Mouse (Mus musculus) cortical plate, adult 2 months (tissue): Measurements from ENCODE around the gene 1600014C23Rik. TPM values are rescaled to one million over a fixed set of nuclear protein-coding genes. Genes with fewer than 3 reads are reported as not detected.

Experiments used
- H3K27ac ChIP-seq: fragments of 200-500 bp; 2 replicates; pipeline ENCODE4 v1.5.1; 2012; ENCODE audit warnings: low read length, control low read depth, inconsistent platforms; ENCODE audit not compliant: insufficient read depth
- H3K4me1 ChIP-seq: fragments of 200-500 bp; 2 replicates; pipeline ENCODE4 v1.6.1; 2011; ENCODE audit warnings: low read length; ENCODE audit not compliant: control insufficient read depth, insufficient read depth
- H3K4me3 ChIP-seq: fragments of 200-500 bp; 2 replicates; pipeline ENCODE4 v1.5.1; 2011; ENCODE audit warnings: mild to moderate bottlenecking, low read length, control low read depth; ENCODE audit not compliant: insufficient read depth
- CTCF ChIP-seq: fragments of 200-500 bp; IDR thresholded peaks from 2 replicates; pipeline ENCODE4 v1.5.1; 2011; ENCODE audit warnings: mild to moderate bottlenecking, control low read depth, low read length; ENCODE audit not compliant: insufficient read depth; ENCODE audit errors: extremely low read depth
- POLR2A ChIP-seq: fragments of 200-500 bp; IDR thresholded peaks from 2 replicates; pipeline ENCODE4 v1.6.1; 2011; ENCODE audit warnings: mild to moderate bottlenecking, low read length, control low read depth; ENCODE audit not compliant: insufficient read depth; ENCODE audit errors: extremely low read depth
- polyA plus RNA-seq: library from polyadenylated mRNA; depleted of rRNA; stranded (reverse); fragments of >200 nt; gene quantifications from 2 replicates; pipeline ENCODE4 v1.2.3, GENCODE M21; 2012

1600014C23Rik gene
- polyA plus RNA-seq, 1 experiment: not detected

GRCm38 (mm10) chr17:45742371-45743147 is 8.9 kb upstream of the 1600014C23Rik start:
- no peaks in the 10 kb centered on the region for H3K4me1 ChIP-seq
- no peak overlapping the region for H3K27ac ChIP-seq
- TF ChIP-seq CTCF (no peak), POLR2A (no peak)
- H3K4me3 ChIP-seq: no peak overlapping the region

DNA sequence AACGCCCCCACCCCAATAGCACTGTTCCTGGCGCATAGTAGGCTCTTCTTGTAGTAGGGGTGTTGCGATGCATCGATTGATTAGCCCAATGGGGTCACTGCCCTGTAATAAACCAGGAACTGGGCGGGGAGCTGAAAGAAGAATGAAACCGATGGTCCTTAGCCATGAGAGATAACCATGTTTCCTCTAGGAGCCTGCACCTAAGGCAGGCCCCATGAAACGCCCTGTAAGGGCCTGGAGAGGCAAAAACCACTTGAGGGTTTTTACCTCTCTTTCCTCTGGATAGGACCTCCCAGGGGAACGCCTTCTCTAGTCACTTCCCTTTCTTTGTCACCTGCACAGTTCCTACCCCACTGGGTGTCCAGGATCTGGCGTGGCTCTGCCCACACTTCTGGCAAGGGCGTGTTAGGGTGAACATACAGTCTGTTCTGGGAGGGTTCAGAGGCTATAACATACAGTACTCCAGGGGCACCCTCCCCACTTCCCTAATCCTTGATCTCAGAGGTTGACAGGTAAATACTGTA is 3.5 kb upstream of the 1600014C23Rik start:
- Histone ChIP-seq H3K27ac (no peak overlapping the region), H3K4me1 (no peaks in the 10 kb centered on the region), H3K4me3 (peak overlapping the region; percentile 25)
- no peak for TF ChIP-seq POLR2A
- TF ChIP-seq CTCF: no peak

- TF ChIP-seq POLR2A (peak; percentile 83), CTCF (no peak)
- Histone ChIP-seq H3K4me3 (peak overlapping the region; percentile 25), H3K4me1 (no peaks in the 10 kb centered on the region), H3K27ac (peak overlapping the region; percentile 91)
Measured at GRCm38 (mm10) chr17:45736311-45737077, 2.9 kb upstream of the 1600014C23Rik start.

- Histone ChIP-seq H3K4me3 (peak overlapping the region; percentile 25), H3K27ac (peak overlapping the region; percentile 91), H3K4me1 (no peaks in the 10 kb centered on the region)
- peak; percentile 80 for TF ChIP-seq CTCF
- no peak for TF ChIP-seq POLR2A
Measured at GRCm38 (mm10) chr17:45735382-45736310, 2.0 kb upstream of the 1600014C23Rik start.

- H3K4me3 ChIP-seq: no peak overlapping the region
- H3K27ac ChIP-seq: no peak overlapping the region
- no peaks in the 10 kb centered on the region for H3K4me1 ChIP-seq
- TF ChIP-seq POLR2A (no peak), CTCF (no peak)
Measured at GRCm38 (mm10) chr17:45734881-45735280, 1.2 kb upstream of the 1600014C23Rik start.

DNA sequence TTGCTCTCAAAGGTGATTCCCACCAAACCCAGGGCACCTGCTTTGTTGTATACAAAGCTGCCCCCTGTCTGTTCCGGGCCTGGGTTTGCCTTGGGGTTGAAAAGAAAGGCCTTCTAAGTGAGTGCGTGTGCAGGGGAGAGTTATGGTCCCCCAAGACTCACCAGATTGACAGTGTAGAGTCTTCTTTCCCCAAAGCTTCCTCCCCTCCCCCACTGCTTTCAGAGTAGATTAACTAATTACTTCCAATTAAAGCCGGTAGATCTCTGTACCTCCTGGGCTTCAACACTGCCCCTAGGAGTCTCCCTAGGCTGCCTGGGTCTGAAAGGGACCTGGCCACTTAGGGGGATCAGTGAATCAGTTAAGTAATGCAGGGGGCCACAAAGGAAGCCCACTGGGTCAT is 689 bp upstream of the 1600014C23Rik start:
- no peaks in the 10 kb centered on the region for H3K4me1 ChIP-seq
- H3K27ac ChIP-seq: no peak overlapping the region
- TF ChIP-seq CTCF: no peak
- TF ChIP-seq POLR2A: no peak
- H3K4me3 ChIP-seq: no peak overlapping the region

DNA sequence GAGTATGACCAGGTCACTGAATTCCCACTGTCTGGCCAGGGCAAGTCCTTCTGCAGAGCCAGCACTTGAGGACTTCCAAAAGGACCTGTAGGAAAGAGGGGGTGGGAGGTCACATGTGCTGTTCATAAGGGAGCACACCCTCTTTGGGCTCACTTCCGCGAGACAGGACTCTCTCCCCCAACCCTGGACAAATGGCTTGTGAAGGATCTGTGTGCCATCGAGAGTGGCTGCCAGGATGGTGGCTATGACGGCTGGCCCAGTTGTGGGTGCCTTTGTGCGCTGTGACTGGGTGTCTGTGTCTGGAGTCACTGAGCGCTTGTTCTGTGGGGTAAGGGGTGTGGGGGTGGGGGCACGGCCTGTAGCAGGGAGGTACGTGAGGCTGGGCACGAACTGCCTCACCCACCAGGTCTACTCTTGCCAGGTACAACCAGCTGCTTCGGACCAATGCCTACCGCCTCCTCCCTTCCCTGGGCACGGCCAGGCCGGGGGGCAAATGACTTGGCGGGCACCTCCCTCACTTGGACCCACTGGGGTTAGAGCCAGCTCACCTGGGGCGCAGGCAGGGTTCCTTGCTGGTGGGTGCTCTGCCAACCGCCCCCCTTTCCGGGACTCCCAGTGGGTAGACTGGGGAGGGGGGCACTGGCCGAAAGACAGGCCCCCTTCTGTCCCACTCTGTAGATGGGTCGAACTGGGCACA is 458 bp downstream of the 1600014C23Rik start:
- TF ChIP-seq CTCF: no peak
- TF ChIP-seq POLR2A: no peak
- Histone ChIP-seq H3K4me1 (no peaks in the 10 kb centered on the region), H3K4me3 (no peak overlapping the region), H3K27ac (peak overlapping the region; percentile 47)

DNA sequence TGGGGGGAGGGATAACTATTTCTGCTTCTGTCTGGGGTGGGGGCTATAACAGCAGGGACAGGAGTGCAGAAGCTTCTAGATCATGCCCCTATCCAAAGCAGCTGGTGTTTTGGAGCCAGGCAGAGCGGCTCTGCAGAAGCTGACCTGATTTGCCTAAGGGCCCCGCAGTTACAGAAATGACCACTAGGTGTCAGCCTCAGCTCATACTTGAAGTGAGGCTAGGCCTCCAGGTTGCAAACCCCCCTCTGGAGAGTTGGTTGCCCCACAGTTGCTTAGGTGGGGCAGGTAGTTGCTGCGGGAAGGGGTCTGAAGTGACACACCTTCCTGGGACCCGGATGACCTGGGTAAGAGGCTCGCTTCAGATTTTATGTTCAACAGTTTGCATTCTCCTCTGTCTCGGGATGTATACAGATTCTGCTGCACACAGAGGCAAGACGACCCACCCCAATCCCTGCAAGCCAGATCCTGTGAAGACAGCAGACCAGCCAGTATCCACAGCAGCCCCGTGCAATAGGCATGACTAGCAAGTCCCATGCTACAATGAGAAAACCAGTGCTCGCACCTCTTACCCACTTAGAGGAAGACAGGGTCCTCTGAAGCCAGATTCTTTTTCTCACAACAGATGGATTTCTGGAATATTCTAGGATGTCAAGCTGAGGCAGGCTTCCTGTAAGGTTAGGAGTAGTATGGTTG is 2.3 kb downstream of the 1600014C23Rik start:
- no peak for TF ChIP-seq POLR2A
- peak; percentile 95 for TF ChIP-seq CTCF
- Histone ChIP-seq H3K4me3 (no peak overlapping the region), H3K4me1 (no peaks in the 10 kb centered on the region), H3K27ac (no peak overlapping the region)
